Mouse (Mus musculus) fibroblast of lung, adult 2 months (primary cell): ENCODE measurements around the gene Gal3st1.
"Not testable (repeated sequence)": the region's sequence is repeated elsewhere in the genome, so short reads cannot be mapped to it uniquely, and the experiment has no call there.

ENCODE experiments used
- DNase-seq: peaks from one replicate; pipeline ENCODE4 v3.0.0-alpha.2; 2011; ENCODE audit warnings: low read depth

Gal3st1 gene

GRCm38 (mm10) chr11:3982275-3983209 is 894 bp upstream of the Gal3st1 start:
- DNase-seq: no peak

- DNase-seq: no peak
Measured at GRCm38 (mm10) chr11:3983863-3984745, 668 bp downstream of the Gal3st1 start.

GRCm38 (mm10) chr11:3989748-3990147 is 6.3 kb downstream of the Gal3st1 start:
- DNase-seq: no peak

- DNase-seq: no peak
Measured at GRCm38 (mm10) chr11:3993132-3993531, 9.7 kb downstream of the Gal3st1 start.

GRCm38 (mm10) chr11:3993914-3994313 is 10.5 kb downstream of the Gal3st1 start:
- DNase-seq: no peak

GRCm38 (mm10) chr11:3995511-3995910 is 12.1 kb downstream of the Gal3st1 start:
- DNase-seq: no peak

- no peak for DNase-seq
Measured at GRCm38 (mm10) chr11:3996840-3997239, 13.4 kb downstream of the Gal3st1 start.

GRCm38 (mm10) chr11:3997978-3998720 is 14.7 kb downstream of the Gal3st1 start:
- DNase-seq: no peak

- DNase-seq: no peak
Measured at GRCm38 (mm10) chr11:3999547-3999946, 16.1 kb downstream of the Gal3st1 start.

GRCm38 (mm10) chr11:4001603-4002002 is 18.2 kb downstream of the Gal3st1 start:
- DNase-seq: peak; percentile 33

GRCm38 (mm10) chr11:4005220-4005805 is 21.9 kb downstream of the Gal3st1 start:
- no peak for DNase-seq

- no peak for DNase-seq
Measured at GRCm38 (mm10) chr11:4006462-4006861, 23.0 kb downstream of the Gal3st1 start.

- DNase-seq: no peak
Measured at GRCm38 (mm10) chr11:4012616-4013015, 29.2 kb downstream of the Gal3st1 start.

GRCm38 (mm10) chr11:4015796-4016195 is 32.4 kb downstream of the Gal3st1 start:
- not testable (repeated sequence) for DNase-seq

- DNase-seq: not testable (repeated sequence)
Measured at GRCm38 (mm10) chr11:4022111-4022510, 38.7 kb downstream of the Gal3st1 start.

GRCm38 (mm10) chr11:4023321-4023720 is 39.9 kb downstream of the Gal3st1 start:
- DNase-seq: no peak

- DNase-seq: no peak
Measured at GRCm38 (mm10) chr11:4027066-4027465, 43.6 kb downstream of the Gal3st1 start.

- DNase-seq: no peak
Measured at GRCm38 (mm10) chr11:4027561-4028334, 44.3 kb downstream of the Gal3st1 start.

GRCm38 (mm10) chr11:4029343-4029742 is 45.9 kb downstream of the Gal3st1 start:
- no peak for DNase-seq

- DNase-seq: no peak
Measured at GRCm38 (mm10) chr11:4031126-4031941, 47.9 kb downstream of the Gal3st1 start, which contains the start of gene Sec14l4. Sec14l4 (plus strand) TSS chr11:4031462.
